Mouse (Mus musculus) splenic B cell, adult 2 months (primary cell): Measurements from ENCODE around the gene Kmt2b.

Experiments
- DNase-seq: peaks from one replicate; pipeline ENCODE4 v3.0.0-alpha.2; 2011; ENCODE audit warnings: low read depth, low spot score
- H3K27me3 ChIP-seq: 2 replicates; pipeline ENCODE4 v1.6.1; 2012; ENCODE audit warnings: mild to moderate bottlenecking, low read length, moderate library complexity, mixed read lengths; ENCODE audit not compliant: control insufficient read depth, poor library complexity, insufficient read depth, severe bottlenecking
- H3K36me3 ChIP-seq: 2 replicates; pipeline ENCODE4 v1.6.1; 2012; ENCODE audit warnings: mild to moderate bottlenecking, low read length, moderate library complexity, mixed read lengths; ENCODE audit not compliant: control insufficient read depth, poor library complexity, insufficient read depth, severe bottlenecking

Gene Kmt2b

GRCm38 (mm10) chr7:30592772-30593423 lies 4.4 kb upstream of the Kmt2b start:
- DNase-seq: peak; percentile 35
- no peaks in the 10 kb centered on the region for H3K36me3 ChIP-seq
- H3K27me3 ChIP-seq: no peaks in the 10 kb centered on the region

GRCm38 (mm10) chr7:30591605-30591951 lies 3.1 kb upstream of the Kmt2b start:
- no peak for DNase-seq
- H3K27me3 ChIP-seq: no peaks in the 10 kb centered on the region
- no peaks in the 10 kb centered on the region; the same call in 1 of the 2 replicates for H3K36me3 ChIP-seq

DNA sequence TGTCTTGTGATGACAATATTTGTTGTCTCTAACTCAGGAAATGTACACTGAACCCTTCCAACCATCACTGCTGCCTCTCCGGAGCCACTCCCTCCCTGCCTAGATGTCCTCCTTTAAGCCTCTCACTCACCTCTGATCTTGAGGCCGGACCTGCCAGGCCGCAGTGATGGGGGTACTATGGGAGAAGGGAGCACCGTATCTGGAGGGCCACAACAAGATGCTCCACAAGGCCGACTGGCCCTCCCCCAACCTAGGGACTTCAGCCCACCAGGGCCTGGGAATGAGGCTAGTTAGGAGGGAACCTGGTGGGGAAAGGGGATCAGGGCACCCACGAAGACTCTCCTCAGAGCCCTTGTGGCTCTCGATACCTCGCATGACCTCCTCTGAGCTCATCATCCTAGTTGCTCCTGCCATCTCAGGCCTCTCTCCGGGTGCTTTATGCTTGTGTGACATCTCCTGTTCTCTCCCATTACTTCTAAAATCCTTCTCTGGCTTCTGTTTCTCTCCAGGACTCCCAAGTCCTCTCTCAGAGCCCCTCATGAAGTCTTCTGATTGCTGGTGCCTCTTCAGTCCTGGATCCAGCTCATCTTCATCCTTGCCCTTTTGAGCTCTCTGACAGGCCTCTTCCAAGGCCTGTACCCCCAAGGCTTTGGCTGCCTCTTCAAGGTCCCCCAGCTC lies 2.5 kb upstream of the Kmt2b start:
- Histone ChIP-seq H3K36me3 (no peaks in the 10 kb centered on the region; the same call in 1 of the 2 replicates), H3K27me3 (no peaks in the 10 kb centered on the region)
- DNase-seq: no peak

- no peaks in the 10 kb centered on the region for H3K27me3 ChIP-seq
- no peaks in the 10 kb centered on the region; the same call in 1 of the 2 replicates for H3K36me3 ChIP-seq
- peak; percentile 79 for DNase-seq
Measured at GRCm38 (mm10) chr7:30589435-30590301, 1.1 kb upstream of the Kmt2b start.

DNA sequence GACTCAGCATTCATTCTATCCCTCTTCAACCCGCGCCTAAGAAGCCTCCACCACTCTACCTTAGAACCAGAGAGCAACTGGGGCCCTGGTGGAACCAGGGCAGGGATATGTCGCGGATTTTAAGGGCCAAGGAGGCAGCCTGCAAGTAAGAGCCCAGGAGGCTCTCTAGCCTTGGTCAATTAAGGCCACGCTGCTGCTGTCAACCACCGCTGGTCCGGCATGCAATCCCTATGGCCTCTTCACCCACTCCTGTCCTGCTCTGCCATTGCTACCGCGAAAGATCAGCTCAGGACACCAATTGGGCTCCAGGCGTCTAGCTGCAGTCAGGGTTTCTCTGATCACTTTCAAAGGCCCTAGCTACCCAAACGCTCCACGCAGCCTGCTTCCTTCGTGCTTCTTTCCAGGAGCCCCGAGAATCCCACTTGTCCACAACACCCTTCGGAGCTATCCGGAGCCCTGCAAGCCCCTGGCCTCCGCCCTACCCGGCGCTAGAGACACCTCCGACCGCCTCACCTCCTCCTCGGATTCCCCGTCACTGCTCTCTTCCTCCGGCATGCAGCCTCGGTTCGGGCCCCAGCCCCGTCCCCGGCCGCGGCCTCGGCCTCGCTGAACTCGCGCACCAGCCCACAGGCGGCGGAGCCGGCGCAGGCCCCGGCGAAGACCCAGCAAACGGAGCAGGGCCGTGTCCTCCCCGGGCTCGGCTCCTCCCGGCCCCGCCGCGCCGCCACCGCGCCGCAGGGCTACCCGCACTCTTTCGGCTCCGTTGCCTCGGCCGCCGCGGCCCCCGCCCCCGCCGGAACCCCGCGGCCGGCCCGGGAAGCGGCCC lies 471 bp downstream of the Kmt2b start:
- Histone ChIP-seq H3K36me3 (no peaks in the 10 kb centered on the region; the same call in 1 of the 2 replicates), H3K27me3 (no peaks in the 10 kb centered on the region)
- peak; percentile 56 for DNase-seq

DNA sequence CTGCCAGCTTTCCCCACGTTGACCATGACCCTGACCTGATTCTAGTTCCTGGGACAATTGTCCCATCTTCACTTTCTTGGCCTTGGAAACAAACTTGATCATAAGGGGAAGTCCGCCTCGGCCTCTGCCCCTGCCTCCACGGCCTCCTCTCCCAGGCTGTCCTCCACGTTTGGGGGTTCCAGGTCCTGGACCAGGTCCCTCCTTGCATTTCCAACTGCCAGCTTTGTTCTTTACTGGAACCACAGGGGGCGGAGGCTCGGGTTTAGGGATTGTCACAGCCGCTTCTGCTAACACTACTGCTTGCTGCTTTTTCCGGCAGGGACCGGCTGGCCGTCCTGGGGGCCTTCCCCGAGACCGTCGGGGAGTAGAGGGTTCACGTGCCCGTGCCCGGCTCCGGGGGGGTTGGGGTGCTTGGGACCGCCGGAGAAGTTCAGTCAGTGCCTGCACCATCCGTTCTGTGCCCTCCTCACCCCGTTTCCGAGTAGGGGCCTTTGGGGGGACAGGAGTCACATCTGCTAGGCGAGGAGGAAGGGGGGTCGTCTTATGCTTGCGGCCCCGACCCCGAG lies 2.0 kb downstream of the Kmt2b start:
- no peak for DNase-seq
- H3K36me3 ChIP-seq: peaks cover 3% of the 10 kb centered on the region; the same call in 1 of the 2 replicates

DNA sequence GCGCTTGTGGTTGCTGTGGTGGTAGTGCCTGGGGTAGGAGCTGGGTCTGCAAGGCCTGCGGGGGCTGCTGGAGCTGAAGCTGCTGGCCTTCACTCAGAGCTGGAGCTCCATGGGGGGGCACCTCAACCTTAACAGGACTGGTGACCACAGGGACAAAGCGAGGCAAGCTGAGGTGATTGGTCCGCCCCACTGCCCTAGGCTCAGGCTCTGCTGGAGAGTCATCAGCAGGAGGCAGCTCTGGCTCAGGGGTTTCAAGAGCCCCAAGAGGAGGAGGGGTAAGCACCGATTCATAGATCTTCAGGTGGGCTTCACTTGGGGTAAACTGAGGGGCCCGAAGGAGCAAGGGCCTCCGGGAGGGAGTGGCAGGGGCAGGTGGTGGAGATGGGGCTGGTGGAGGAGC lies 3.4 kb downstream of the Kmt2b start:
- Histone ChIP-seq H3K27me3 (no peaks in the 10 kb centered on the region), H3K36me3 (peaks cover 7% of the 10 kb centered on the region; the same call in 1 of the 2 replicates)
- DNase-seq: no peak

More for the DNA sequence above, 2.0 kb downstream of the Kmt2b start:
- H3K27me3 ChIP-seq: no peaks in the 10 kb centered on the region

- Histone ChIP-seq H3K27me3 (no peaks in the 10 kb centered on the region), H3K36me3 (peaks cover 12% of the 10 kb centered on the region)
- DNase-seq: no peak
Measured at GRCm38 (mm10) chr7:30584339-30584738, 4.2 kb downstream of the Kmt2b start.

- DNase-seq: no peak
- Histone ChIP-seq H3K36me3 (peaks cover 17% of the 10 kb centered on the region), H3K27me3 (no peaks in the 10 kb centered on the region)
Measured at GRCm38 (mm10) chr7:30581547-30581946, 7.0 kb downstream of the Kmt2b start.

GRCm38 (mm10) chr7:30579950-30580349 lies 8.6 kb downstream of the Kmt2b start:
- Histone ChIP-seq H3K36me3 (peaks cover 21% of the 10 kb centered on the region), H3K27me3 (no peaks in the 10 kb centered on the region)
- no peak for DNase-seq

DNA sequence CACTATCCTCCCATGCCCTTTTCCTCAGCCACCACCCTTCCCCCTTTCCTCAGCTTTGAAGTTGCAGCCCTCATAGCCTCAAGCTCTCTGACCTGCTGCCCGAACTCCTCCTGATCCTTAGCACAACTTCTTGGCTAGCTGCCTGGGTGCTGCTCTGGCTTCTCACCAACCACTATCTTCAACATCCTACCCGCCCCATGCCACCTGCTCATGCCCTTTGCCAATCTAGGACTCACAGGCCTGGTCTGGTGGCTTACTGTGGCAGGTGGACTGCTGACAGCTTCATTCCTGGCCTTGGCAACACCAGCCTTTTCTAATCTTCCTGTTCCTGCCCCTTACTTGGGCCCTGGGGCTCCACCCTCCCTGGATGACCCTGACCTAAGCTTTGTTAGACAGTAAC lies 15.6 kb downstream of the Kmt2b start:
- H3K36me3 ChIP-seq: peaks cover 31% of the 10 kb centered on the region
- no peaks in the 10 kb centered on the region for H3K27me3 ChIP-seq
- no peak for DNase-seq

- Histone ChIP-seq H3K36me3 (peaks cover 31% of the 10 kb centered on the region), H3K27me3 (no peaks in the 10 kb centered on the region)
- no peak for DNase-seq
Measured at GRCm38 (mm10) chr7:30572389-30572788, 16.1 kb downstream of the Kmt2b start.

DNA sequence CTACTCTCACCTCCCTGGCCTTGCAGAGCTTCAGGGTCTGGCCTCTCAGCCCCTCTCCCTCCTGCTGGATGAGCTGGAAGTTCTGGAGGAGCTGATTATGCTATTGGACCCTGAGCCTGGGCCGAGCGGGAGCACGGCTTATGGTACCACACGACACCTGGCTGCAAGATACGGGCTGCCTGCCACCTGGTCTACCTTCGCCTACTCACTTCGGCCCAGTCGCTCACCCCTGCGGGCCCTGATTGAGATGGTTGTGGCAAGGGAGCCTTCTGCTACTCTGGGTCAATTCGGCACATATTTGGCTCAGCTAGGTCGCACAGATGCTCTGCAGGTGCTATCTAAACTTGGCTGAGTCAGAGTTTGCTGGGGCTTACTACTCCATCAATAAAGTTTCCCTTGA lies 21.0 kb downstream of the Kmt2b start:
- H3K36me3 ChIP-seq: peaks cover 22% of the 10 kb centered on the region
- DNase-seq: no peak

DNA sequence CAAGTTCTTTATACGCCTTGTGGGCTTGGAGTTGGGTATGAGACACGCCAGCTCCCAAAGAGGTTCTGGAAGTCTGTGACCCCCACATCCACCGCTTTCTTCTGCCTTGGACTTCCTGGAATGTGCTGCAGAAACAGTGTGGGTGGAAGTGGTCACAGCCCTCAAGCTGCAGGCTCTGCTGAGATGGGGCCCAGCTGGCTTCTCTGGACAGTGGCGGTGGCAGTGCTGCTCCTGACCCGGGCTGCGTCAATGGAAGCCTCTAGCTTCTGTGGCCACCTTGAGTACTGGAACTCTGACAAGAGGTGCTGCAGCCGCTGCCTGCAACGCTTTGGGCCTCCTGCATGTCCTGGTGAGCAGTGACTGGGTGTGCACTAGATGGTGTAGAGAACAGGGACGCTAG lies 22.5 kb downstream of the Kmt2b start:
- Histone ChIP-seq H3K27me3 (no peaks in the 10 kb centered on the region), H3K36me3 (peaks cover 23% of the 10 kb centered on the region)
- DNase-seq: no peak

More for the DNA sequence above, 21.0 kb downstream of the Kmt2b start:
- no peaks in the 10 kb centered on the region for H3K27me3 ChIP-seq
